Mouse (Mus musculus): ENCODE measurements around the gene Zfp444. TPM values are rescaled to one million over a fixed set of nuclear protein-coding genes. Genes with fewer than 3 reads are reported as not detected.
A peak's percentile ranks its signal among the peaks of the same experiment; 100 is the strongest.

Zfp444 gene
- total RNA-seq (2021), result 10 to 100 TPM; 54.8 to 64.3 TPM

DNA sequence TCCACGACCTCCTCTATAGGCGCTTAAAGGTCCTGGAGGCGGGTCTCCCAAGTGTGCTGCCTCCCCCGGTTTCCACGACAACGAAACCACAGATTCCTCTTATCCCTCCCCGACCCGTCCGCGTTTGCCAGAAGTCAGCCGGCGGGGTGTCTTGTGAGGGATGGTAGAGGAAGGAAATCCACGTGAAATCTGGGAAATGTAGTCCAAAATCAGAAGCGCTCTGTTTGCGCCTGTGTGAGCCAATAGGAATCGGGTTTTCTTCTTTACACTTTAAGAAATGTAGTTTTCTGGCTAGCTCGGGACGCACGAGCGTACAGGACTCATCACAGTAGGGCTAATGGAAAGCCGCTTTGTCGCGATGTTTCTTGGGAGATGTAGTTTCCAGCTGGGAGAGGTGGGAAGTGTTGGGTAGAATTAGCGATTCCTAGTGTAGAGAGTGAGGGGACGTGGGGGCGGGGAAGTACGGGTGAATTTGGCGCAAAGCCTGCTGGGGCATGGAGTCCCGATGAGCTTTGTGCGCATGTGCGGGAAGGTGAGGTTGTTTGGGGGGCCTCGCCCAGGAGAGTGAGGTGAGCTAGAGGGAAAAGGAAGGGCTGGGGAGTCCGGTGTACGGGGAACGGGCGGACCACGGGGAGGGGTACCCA, at the start of gene Zfp444:
Gene Zfp444 (plus strand): TSS at position 221 of the 644 bp plus-strand sequence.
- intact Hi-C loops (cut with DNase I), result loop anchor here (5.0 to 10.0 kb wide), 2 partner anchors 45 to 1087 kb away; partner anchors contain the start of gene Epn1
- DNase-seq (ENCODE audit: extremely low spot score in 1 of 2, low spot score in 2 of 2), result peak; percentile 99

DNA sequence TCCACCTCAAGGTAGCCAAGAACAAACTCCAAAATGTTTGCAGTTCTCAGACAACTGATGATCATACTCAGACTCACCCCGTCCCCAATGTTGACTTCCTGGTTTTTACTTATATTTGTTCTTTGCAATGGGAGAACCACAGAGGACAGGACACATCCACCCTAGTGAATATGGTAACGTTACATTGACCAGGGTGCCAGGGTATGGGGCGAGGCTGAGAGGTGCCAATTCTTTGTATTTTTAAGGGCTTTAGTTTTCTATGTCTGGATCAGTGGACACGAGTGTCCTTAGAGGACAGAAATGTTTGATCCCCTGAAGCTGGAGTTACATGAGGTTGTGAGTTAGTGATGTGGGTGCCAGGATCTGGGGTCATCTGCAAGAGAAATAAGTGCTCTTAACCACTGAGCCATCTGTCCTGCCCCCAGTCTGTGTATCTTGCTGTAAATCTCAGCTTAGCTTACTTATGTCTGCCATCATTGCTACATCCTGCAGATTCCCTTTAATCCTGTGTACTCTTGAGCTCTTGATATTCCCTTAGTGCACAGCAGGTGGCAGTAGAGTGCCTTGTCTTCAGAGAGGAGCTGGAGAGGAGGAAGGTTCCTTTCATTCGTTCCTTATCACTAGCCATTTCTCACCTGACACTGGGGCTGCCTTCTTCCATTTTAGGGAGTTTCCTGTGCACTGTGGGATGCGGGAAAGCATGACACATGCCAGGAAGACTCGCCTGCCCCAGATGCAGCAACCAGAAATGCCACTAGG, 45.2 kb upstream of the Zfp444 start:
- peak; percentile 81 to 90 for DNase-seq (ENCODE audit: extremely low spot score in 1 of 2, low spot score in 2 of 2)
- intact Hi-C loops (cut with DNase I), result loop anchor here (1.0 to 5.0 kb wide), 2 partner anchors 45 to 67 kb away; partner anchors contain the start of gene Zfp444

DNA sequence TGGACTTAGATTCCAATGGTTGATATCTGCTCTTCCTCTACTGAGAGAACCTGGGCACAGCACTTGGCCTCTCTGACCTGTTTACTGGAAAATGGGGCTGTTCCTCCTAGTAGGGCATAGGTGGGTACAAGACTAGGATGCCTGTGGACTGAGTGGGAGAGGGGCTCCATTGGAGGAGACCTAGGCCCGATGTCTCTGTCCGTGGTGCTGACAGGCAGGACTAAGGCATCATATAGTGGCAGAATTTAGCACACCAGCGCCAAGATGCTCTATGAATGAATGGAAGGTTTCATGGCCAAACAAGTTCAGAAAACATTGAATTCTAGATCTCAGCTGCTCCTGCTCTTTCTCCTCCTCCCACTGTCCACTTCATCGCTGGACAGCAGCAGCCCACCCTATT, 41.7 kb upstream of the Zfp444 start:
- no peak for DNase-seq (ENCODE audit: extremely low spot score in 1 of 2, low spot score in 2 of 2)
- intact Hi-C loops (cut with DNase I), result loop anchor here (10.0 kb wide), 1 partner anchor 154 kb away; the partner anchor contains the start of gene Zfp667

DNA sequence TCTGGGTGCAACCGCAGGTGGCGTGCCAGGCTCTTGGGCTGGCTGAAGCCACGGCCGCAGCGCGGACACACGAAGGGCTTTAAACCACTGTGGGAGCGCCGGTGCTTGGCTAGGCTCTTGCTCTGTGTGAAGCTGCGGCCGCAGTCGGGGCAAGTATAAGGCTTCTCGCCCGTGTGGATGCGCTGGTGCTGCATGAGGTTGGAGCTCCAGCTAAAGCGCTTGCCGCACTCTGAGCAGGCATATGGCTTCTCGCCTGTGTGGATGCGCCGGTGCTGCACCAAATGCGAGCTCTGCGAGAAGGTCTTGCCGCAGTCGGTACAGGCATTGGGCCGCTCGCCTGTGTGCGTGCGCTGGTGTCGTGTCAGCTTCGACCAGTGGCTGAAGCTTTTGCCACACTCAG, 39.4 kb upstream of the Zfp444 start:
- peak in 1 of 2 experiments; percentile 40 for DNase-seq (ENCODE audit: extremely low spot score in 1 of 2, low spot score in 2 of 2)

DNA sequence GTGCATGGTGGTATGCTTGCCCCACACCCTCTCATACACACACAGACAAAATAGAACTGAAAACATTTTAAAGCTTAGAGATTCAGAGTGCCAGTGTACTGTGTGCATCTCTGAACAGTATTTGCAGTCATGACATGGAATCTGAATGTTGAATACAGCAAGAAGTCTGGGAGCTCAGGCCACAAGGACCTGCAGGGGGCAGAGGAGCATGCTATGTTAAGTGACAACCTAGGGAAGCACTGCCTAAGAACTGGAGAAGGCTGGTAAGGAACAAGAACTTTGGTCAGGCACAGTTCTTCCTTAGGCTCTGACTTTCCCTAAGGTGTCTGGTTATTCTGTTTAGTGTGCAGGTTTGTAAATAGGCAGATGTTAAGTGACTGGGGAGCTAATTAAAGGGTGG, 35.5 kb upstream of the Zfp444 start:
- intact Hi-C loops (cut with DNase I), result loop anchor here (10.0 kb wide), 1 partner anchor 148 kb away; the partner anchor contains the start of gene Zfp667
- no peak for DNase-seq (ENCODE audit: extremely low spot score in 1 of 2, low spot score in 2 of 2)

More for the DNA sequence above, 39.4 kb upstream of the Zfp444 start:
- intact Hi-C loops (cut with DNase I), result loop anchor here (10.0 kb wide), 1 partner anchor 152 kb away; the partner anchor contains the start of gene Zfp667

DNA sequence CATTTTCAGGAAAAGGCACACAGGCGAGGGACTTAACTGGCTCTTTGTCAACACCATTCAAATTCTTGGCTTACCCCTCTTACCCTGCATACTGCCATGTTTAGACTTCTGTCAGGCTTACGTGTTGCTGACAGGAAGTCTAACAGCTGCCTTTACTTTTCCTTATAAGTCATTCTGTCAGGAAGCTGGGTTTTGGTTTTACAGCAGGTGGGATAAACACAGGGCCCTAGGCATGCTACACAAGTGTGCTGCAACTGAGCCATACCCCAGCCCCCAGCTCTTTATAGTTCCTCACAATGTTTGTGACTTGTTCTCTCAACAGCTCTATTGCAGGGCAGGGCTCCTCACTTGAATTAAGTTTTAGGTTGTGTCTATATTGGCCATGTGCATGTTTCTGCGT, 32.7 kb upstream of the Zfp444 start:
- DNase-seq (ENCODE audit: extremely low spot score in 1 of 2, low spot score in 2 of 2), result no peak
- intact Hi-C loops (cut with DNase I), result loop anchor here (10.0 kb wide), 1 partner anchor 146 kb away; the partner anchor contains the start of gene Zfp667

DNA sequence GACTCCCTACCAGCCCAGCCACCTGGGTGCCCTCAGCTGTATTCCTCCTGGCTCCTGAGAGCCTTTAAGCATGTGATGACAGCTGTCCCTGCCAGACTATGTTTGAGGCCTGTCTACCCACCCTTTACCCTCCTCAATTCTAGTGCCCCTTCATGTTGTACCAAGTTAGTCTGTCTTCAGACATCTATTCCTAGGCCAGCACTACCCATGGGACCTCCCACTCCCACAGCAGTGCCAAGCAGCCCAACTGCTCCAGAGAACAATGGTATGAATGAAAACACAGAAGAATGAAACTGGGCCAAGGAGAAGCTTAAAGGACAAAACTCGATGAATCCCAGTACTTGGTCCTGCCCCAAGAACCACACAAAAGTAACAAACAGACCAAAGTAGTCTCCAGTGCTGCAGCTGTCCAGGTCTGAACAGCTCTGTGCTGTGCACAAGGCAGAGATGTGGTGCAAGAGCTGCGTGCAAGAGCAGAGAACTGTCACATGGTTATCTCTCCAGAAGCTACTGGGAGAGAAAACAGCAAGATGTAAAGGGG, 28.0 kb upstream of the Zfp444 start:
- intact Hi-C loops (cut with DNase I), result no loop called here
- no peak for DNase-seq (ENCODE audit: extremely low spot score in 1 of 2, low spot score in 2 of 2)

DNA sequence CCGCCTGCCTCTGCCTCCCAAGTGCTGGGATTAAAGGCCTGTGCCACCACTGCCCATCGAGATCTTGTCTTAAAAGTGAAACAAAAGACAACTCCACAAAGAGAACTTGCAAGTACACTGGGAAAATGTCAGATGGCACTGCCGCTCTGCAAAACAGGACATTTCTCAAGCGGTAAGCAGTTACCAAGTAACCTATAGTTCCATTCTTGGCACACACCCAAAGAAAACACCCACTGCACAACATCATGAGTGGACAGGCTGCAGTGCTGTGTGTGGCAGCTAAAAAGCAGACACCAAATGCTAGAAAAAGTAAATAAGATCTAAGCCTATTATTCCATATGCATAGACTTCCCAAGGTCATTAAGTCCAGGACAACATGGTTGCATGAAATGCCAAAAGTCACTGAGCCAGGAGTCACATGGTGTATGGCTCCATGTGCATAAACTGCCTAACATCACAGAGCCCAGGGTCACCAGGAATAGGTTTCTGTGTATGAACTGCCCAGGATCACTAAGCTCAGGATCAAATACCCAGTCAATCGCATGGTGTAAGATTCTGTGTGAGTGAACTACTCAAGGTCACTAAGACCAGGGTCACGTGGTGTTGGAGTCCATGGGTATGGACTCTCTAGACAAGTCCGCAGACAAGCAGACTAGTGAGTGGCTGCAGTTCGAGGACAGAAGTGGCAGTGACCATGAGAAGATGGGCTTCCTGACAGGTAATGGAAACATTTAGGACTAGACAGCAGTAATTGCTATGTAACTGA, 26.4 kb upstream of the Zfp444 start:
- no peak for DNase-seq (ENCODE audit: extremely low spot score in 1 of 2, low spot score in 2 of 2)
- intact Hi-C loops (cut with DNase I), result no loop called here

- intact Hi-C loops (cut with DNase I), result no loop called here
- no peak for DNase-seq (ENCODE audit: extremely low spot score in 1 of 2, low spot score in 2 of 2)
These were observed 25.6 kb upstream of the Zfp444 start for GRCm38 (mm10) chr7:6146194-6146981.

DNA sequence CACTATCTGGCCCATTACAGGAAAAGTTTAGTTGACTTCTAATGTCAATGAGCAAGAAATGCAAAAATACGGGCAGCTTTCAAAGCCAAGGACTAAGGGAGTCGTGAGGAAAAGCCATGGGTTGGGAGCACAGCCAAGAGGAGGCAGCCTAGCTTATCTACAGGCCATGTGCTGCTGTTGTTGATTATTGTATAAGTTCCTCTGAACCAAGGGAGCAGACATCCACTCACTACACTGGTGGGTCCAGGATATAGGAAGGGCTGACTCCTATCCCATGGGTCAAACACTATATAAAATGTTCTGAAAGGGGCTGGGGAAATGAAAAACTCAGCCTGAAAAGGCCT, 25.1 kb upstream of the Zfp444 start:
- no peak for DNase-seq (ENCODE audit: extremely low spot score in 1 of 2, low spot score in 2 of 2)
- intact Hi-C loops (cut with DNase I), result no loop called here

DNA sequence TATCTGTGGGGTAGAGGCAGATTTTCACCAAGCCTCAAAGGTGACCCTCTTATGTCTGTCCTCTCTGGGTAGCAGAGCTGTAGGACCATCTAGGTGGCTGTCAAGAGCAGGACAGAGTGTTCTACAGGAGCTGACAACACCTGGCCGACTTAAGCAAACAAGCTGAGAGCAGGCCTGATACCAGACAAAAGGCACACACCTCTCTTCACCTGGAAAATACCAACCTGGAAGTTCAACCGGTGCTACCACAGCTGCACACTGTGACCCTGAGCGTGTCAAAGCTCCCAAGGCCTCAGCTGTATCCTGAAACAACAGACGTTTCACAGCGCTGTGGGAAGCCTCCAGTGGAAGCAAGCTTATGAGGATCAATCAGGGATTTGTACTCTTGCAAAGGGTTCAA, 24.3 kb upstream of the Zfp444 start:
- no peak for DNase-seq (ENCODE audit: extremely low spot score in 1 of 2, low spot score in 2 of 2)
- intact Hi-C loops (cut with DNase I), result no loop called here

DNA sequence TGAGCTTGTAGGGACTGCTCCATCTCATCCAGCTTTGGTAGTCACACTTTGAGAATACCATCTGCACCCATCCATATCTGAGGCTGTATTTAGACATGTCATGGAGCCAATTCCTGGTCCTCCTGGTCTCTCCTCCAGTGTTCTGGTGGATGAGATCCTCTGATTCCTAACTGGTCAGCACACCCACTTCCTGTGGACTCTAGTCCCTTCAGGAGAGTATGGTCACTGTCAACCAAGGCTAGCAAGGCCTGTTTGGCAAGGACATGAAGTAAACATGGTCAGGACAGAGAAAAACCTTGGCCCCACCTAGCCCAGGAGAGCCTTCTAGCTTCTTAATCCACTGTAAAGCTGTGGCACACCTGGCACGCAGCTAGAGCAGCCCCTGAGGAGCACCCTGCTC, 20.8 kb upstream of the Zfp444 start:
- intact Hi-C loops (cut with DNase I), result no loop called here

DNA sequence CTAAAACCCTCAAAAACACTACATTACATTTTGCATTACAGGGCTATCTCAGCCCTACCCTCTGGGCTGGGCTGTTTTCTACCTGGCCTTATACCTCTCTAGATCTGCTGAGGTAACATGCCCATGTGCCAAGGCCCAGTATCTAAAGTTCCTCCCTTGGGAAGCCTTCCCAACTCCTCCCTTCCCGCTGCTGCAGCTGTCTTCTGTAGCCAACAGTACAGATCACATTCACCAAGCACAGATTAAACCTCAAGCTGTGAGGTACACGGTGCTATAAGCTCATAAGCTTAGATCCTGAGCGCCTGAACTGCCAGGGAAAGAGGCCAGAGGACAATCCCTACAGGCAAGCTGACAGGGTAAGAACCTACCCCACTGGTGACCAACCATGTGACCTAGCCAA, 20.0 kb upstream of the Zfp444 start:
- no peak for DNase-seq (ENCODE audit: extremely low spot score in 1 of 2, low spot score in 2 of 2)
- intact Hi-C loops (cut with DNase I), result no loop called here

More for the DNA sequence above, 20.8 kb upstream of the Zfp444 start:
- no peak for DNase-seq (ENCODE audit: extremely low spot score in 1 of 2, low spot score in 2 of 2)

GRCm38 (mm10) chr7:6153131-6153530, 18.9 kb upstream of the Zfp444 start:
- intact Hi-C loops (cut with DNase I), result no loop called here
- no peak for DNase-seq (ENCODE audit: extremely low spot score in 1 of 2, low spot score in 2 of 2)

DNA sequence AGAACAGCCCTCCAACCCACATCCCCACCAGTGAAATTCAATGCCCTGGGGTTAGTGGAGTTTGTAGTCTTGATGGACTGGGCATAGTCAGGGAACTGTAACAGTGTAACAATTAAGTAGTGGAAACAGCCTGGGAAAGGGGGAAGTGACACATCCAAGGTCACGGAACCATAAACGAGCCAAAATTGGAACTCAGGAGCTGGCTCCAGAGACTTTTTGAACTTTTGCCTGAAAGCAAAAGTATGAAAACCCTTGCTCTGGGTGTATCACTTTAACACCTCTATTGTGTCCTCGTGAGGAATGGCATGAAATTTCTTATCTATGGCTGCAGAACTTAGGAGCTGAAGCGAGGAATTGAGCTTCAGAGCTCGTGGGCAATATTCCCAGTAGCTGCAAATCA, 17.9 kb upstream of the Zfp444 start:
- intact Hi-C loops (cut with DNase I), result no loop called here
- DNase-seq (ENCODE audit: extremely low spot score in 1 of 2, low spot score in 2 of 2), result no peak

DNA sequence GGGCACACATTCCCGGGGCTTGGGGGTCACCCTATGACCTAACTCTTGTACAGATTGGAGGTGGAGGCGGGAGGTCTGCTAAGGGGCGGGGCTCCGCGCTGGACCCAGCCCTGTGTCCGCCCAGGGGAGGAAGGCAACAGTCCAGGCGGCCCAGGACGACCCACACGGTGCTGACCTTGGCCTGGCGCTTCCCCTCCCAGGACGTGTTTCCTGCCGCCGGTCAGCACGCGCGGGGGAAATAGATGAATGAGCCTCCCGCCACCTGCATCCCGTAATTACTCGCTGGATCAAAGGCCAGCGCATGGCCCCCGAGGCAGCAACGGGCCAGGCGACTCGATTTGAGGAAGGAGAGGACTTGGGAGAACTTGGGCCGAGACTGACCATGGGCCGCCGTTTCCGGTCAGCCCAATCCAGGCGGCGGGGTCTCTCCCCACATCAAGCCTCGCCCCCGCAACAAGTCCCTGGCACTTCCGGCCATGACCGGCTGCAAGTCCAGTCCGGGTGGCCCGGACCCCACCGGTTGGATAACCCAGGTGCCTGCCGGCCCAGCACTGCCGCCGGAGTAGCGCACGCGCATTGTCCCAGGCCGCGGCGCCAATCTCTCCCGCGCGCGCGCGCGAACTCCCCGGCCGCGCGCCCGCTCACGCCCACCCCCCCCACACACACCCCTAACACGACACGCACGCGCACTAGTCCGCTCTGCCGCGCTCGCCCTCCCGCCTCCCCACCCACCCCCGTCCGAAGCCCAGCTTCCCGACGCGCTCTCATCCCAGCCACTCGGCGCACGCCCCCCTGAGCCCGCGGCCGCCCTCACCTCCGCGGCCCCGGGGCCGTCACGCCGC, 16.8 kb upstream of the Zfp444 start:
- intact Hi-C loops (cut with DNase I), result no loop called here
- peak; percentile 70 to 91 for DNase-seq (ENCODE audit: extremely low spot score in 1 of 2, low spot score in 2 of 2)

- intact Hi-C loops (cut with DNase I), result no loop called here
- peak; percentile 97 to 99 for DNase-seq (ENCODE audit: extremely low spot score in 1 of 2, low spot score in 2 of 2)
These were observed 16.1 kb upstream of the Zfp444 start, which contains the start of gene Zfp787 for GRCm38 (mm10) chr7:6155901-6156411. TSS of gene Zfp787 (minus strand) at chr7:6155997.

All from left cerebral cortex, postnatal 10 days (tissue).